Mouse (Mus musculus) liver, postnatal 0 days (tissue): Measurements from ENCODE around the gene Il22ra2.

Experiments
- CTCF ChIP-seq: sonication (generic); IDR thresholded peaks from 2 replicates; pipeline ENCODE4 v1.5.1; 2016; ENCODE audit warnings: antibody characterized with exemption, low read depth
- EP300 ChIP-seq: IDR thresholded peaks from 2 replicates; pipeline ENCODE4 v1.6.1; 2016; ENCODE audit warnings: antibody characterized with exemption, low read depth, mild to moderate bottlenecking

DNA sequence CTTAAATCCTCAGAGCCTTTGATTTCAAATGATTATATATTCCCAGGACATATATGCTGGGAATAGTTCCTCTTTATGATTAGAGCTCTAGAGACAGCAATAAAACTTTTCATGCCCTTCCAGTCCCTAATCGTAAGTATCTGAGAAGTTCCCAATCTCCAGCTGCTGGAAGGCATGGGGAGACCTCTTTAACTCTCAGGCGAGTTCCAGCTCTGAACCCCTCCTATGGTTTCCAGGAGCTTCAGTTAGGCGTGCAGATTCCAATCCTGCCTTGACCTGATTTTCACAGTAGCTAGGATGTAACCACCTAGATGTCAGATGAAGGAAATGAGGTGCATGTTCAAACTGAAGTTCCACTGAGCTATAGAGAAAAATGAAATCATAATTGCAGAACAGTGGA lies 29.2 kb upstream of the Il22ra2 start:
- TF ChIP-seq CTCF (no peak), EP300 (no peak)
